Mouse (Mus musculus) bone marrow, adult 2 months (tissue): ENCODE results near the gene Crybb3.

Experiments
- CTCF ChIP-seq: fragments of 200-500 bp; IDR thresholded peaks from 2 replicates; pipeline ENCODE4 v1.5.1; 2011; ENCODE audit warnings: low read length, control low read depth; ENCODE audit not compliant: control insufficient read depth, insufficient read depth
- POLR2A ChIP-seq: fragments of 200-500 bp; IDR thresholded peaks from 2 replicates; pipeline ENCODE4 v1.6.1; 2011; ENCODE audit warnings: low read depth, mild to moderate bottlenecking, control low read depth, low read length, borderline replicate concordance; ENCODE audit not compliant: control insufficient read depth

DNA sequence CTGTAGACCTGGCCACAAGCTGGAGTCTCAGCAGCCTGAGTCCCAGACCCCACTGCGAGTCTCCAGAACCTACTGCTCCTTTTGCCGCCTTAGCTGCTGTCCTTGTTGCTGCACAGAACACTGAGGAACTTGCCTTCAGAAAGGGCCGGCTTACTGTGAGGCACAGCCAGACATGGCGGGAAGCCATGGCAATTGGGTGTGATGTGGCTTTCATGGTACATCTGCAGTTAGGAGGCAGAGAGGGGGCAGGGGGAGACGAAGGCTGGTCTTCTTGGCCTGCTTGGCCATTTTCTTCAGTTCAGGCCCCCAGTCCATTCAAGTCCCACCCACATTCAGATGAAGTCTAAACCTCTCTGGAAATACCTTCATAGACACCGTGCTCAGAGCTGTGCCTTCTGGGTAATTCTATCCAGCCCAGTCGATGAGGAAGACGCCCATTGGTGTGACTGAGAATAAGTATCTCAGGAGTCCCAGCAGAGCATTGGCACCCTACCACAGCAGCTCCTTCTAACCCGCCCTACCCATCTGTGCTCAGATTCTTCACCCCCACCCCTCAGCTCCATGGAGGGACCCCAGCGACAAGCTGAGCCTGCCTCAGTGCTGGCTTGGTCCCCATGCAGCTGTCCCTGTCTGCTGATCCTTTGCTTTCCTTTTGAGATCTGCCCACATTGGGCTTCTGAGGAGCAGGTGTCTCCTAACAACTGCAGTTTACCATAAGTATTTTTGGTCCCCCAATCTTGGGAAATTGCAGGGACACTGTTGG lies 35.7 kb downstream of the Crybb3 start:
- TF ChIP-seq CTCF = no peak
- no peak for TF ChIP-seq POLR2A
